Mouse (Mus musculus) thymus, postnatal 10 days (tissue): ENCODE results near the gene Tcf20.

ENCODE experiments used
- DNase-seq, 2 experiments: peaks; one replicate each; pipeline ENCODE4 v3.0.0; 2021; ENCODE audit warnings: low spot score in 2 of 2

Tcf20 gene

GRCm38 (mm10) chr15:82958253-82958701 is 29.4 kb downstream of the Tcf20 start:
- DNase-seq: no peak

- DNase-seq: no peak
Measured at GRCm38 (mm10) chr15:82956721-82957120, 31.0 kb downstream of the Tcf20 start.

GRCm38 (mm10) chr15:82956310-82956709 is 31.4 kb downstream of the Tcf20 start:
- DNase-seq: no peak

GRCm38 (mm10) chr15:82955286-82955685 is 32.4 kb downstream of the Tcf20 start:
- no peak for DNase-seq

GRCm38 (mm10) chr15:82954034-82954433 is 33.6 kb downstream of the Tcf20 start:
- no peak for DNase-seq

DNA sequence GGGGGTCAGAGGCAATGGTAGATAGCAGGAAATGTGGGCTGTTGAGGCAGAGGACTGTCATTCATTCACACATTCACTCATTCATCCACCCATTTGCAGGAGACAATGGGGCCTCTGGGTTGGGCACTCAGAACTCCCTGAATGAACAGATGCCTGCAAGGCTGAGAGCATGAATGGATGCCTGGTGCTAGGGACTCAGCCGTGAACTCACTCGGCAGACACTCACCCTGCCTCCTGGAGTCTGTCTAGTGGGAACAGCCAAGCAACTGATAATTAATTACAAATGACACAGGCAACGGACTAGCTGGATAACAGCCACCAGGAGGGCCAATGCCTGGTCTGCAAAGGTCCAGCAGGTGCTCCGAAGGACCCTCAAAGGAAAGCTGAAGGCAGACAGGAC is 34.6 kb downstream of the Tcf20 start:
- no peak for DNase-seq

- DNase-seq: no peak
Measured at GRCm38 (mm10) chr15:82952292-82952705, 35.4 kb downstream of the Tcf20 start.

DNA sequence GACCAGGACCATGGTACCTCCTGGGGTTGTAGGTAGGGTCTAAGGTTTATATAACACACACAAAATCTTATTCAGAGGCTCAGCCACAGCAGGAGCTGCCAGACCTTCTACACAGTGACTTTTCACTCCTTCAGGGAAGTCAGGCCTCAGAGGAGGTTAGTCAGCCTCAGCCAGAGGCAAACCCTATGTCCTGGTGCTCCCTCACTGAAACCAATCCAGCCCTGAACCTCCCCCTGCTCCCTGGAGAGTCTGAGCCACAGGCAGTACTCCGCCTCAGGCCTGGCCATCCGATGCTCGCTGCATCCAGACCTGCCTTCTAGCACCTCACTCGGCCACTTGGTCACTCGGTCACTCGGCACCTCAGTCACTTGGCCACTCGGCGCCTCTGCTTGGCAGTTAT is 37.4 kb downstream of the Tcf20 start:
- DNase-seq: no peak

- no peak for DNase-seq
Measured at GRCm38 (mm10) chr15:82947431-82947830, 40.2 kb downstream of the Tcf20 start.

GRCm38 (mm10) chr15:82944479-82945195 is 43.0 kb downstream of the Tcf20 start:
- DNase-seq: no peak

- DNase-seq: no peak
Measured at GRCm38 (mm10) chr15:82941733-82942132, 45.9 kb downstream of the Tcf20 start.

- no peak for DNase-seq
Measured at GRCm38 (mm10) chr15:82940494-82941214, 47.0 kb downstream of the Tcf20 start.

GRCm38 (mm10) chr15:82938155-82938569 is 49.5 kb downstream of the Tcf20 start:
- no peak for DNase-seq

DNA sequence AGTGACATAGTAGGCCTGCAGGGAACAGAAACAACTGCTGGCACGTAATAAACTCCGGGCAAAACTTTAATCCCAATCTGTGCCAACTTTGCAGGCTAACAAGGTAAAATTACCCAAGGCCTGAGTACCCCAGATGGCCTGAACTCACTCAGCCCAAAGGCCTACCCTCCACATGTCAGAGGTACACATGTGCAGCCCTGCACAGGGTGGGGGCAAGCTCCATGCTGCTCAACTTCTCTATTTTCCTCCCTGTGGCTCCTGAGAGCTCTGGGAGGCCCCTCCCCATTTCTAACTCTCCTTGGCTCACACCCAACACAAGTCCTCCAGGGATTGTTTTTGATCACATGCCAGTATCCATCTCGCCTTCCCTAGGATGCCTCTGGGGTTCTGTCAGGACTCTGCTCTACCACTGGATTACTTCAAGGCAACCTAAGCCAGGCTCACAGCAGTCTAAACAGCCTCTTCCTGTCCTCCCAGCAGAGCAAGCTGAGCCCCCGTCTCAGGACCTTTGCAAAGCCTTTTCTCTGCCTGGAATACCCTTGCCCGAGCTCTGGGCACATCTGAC is 50.2 kb downstream of the Tcf20 start:
- no peak for DNase-seq

GRCm38 (mm10) chr15:82934971-82935370 is 52.7 kb downstream of the Tcf20 start:
- no peak for DNase-seq

GRCm38 (mm10) chr15:82932936-82933650 is 54.6 kb downstream of the Tcf20 start:
- DNase-seq: no peak

GRCm38 (mm10) chr15:82931436-82931835 is 56.2 kb downstream of the Tcf20 start:
- no peak for DNase-seq

GRCm38 (mm10) chr15:82929595-82929994 is 58.1 kb downstream of the Tcf20 start:
- DNase-seq: no peak

- no peak for DNase-seq
Measured at GRCm38 (mm10) chr15:82928844-82929243, 58.8 kb downstream of the Tcf20 start.

DNA sequence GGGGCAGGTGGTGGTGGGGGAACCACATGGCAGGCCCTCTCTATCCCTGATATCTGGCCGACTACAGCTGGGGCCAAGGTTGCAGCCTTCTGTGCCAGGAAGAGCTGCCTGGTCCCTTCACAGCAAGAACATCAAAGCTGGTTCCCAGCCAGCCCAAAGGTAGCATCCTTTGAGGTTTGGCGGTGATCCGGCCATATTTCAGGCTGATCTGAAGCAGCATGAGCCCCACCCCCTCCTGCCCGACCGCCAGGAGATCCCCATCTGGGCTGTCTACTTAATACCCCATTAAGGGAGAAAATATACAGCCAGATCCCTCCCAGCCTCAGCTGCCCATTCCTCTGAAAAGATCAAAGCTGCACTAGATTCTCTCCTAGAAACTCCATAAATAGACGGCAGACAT is 59.6 kb downstream of the Tcf20 start:
- no peak for DNase-seq

GRCm38 (mm10) chr15:82927057-82927456 is 60.6 kb downstream of the Tcf20 start:
- DNase-seq: no peak
